Mouse (Mus musculus) intestine, embryonic 15.5 days (tissue): ENCODE data around the gene Kcna6. TPM values are rescaled to one million over a fixed set of nuclear protein-coding genes. Genes with fewer than 3 reads are reported as not detected.
A peak's percentile ranks its signal among the peaks of the same experiment; 100 is the strongest.

Experiments used
- ATAC-seq: fragments of 200-750 bp; cut with Nextera tagmentation; 2 replicates; pipeline ENCODE4 v1.8.0; 2017; ENCODE audit warnings: moderate TSS enrichment, moderate library complexity
- H3K27ac ChIP-seq: fragments of 300-500 bp; sonication (generic); 2 replicates; pipeline ENCODE4 v1.5.1; 2015; ENCODE audit warnings: mild to moderate bottlenecking, inconsistent platforms
- H3K27me3 ChIP-seq: fragments of 300-500 bp; sonication (generic); replicated peaks from 2 replicates; pipeline ENCODE4 v1.6.1; 2015; ENCODE audit warnings: inconsistent platforms
- H3K36me3 ChIP-seq: fragments of 300-500 bp; sonication (generic); 2 replicates; pipeline ENCODE4 v1.6.1; 2015; ENCODE audit warnings: inconsistent platforms
- H3K4me1 ChIP-seq: fragments of 300-500 bp; sonication (generic); replicated peaks from 2 replicates; pipeline ENCODE4 v1.6.1; 2015; ENCODE audit warnings: inconsistent platforms
- H3K4me2 ChIP-seq: fragments of 300-500 bp; sonication (generic); replicated peaks from 2 replicates; pipeline ENCODE4 v1.6.1; 2015; ENCODE audit warnings: mild to moderate bottlenecking, inconsistent platforms
- H3K4me3 ChIP-seq: fragments of 300-500 bp; sonication (generic); replicated peaks from 2 replicates; pipeline ENCODE4 v1.5.1; 2015; ENCODE audit warnings: inconsistent platforms
- H3K9ac ChIP-seq: fragments of 300-500 bp; sonication (generic); 2 replicates; pipeline ENCODE4 v1.6.1; 2015; ENCODE audit warnings: inconsistent platforms
- H3K9me3 ChIP-seq: fragments of 300-500 bp; sonication (generic); 2 replicates; pipeline ENCODE4 v1.6.1; 2016; ENCODE audit warnings: inconsistent platforms
- WGBS: fragments of 180-500 bp; shearing (Covaris S2); methylation state at CpG from one replicate; pipeline ENCODE4 v1.1.7; 2015; 5-methylcytosine and 5-hydroxymethylcytosine counted together
- polyA plus RNA-seq: library from polyadenylated mRNA; unstranded; fragments of >200 nt; fragmentation: Nextera tagmentation; extraction: Ambion mirVana; gene quantifications from 2 replicates; pipeline ENCODE4 v1.2.1, GENCODE M21; 2015

Gene Kcna6
- polyA plus RNA-seq, 1 experiment from 2014 or later, result 2.6 TPM

- no peaks in the 10 kb centered on the region for H3K4me1 ChIP-seq
- H3K9ac ChIP-seq, result no peak overlapping the region
- no peak overlapping the region for H3K27ac ChIP-seq
- no peaks in the 10 kb centered on the region for H3K27me3 ChIP-seq
- H3K36me3 ChIP-seq, result no peaks in the 10 kb centered on the region
- WGBS, result 58% methylated on average over 5 of the region's 5 CpGs
- no peaks in the 10 kb centered on the region for H3K9me3 ChIP-seq
- H3K4me2 ChIP-seq, result no peak overlapping the region
- ATAC-seq, result peak; percentile 47; the same call in 1 of the 2 replicates
- no peak overlapping the region for H3K4me3 ChIP-seq
Observed at GRCm38 (mm10) chr6:126766552-126766951, 26.1 kb upstream of the Kcna6 start.

- Histone ChIP-seq H3K36me3 (no peaks in the 10 kb centered on the region), H3K9me3 (no peaks in the 10 kb centered on the region), H3K9ac (no peak overlapping the region), H3K4me2 (no peak overlapping the region), H3K27me3 (no peaks in the 10 kb centered on the region), H3K27ac (no peak overlapping the region), H3K4me3 (no peak overlapping the region), H3K4me1 (no peaks in the 10 kb centered on the region)
- ATAC-seq, result no peak
- WGBS, result 77% methylated on average over 11 of the region's 11 CpGs
Observed at GRCm38 (mm10) chr6:126764563-126765091, 24.2 kb upstream of the Kcna6 start.

- Histone ChIP-seq H3K9me3 (no peaks in the 10 kb centered on the region), H3K27ac (no peak overlapping the region), H3K4me1 (0 out of 2 replicates have a peak, but pooled peaks cover 2% of the 10 kb centered on the region), H3K4me2 (no peak overlapping the region), H3K36me3 (no peaks in the 10 kb centered on the region), H3K4me3 (no peak overlapping the region), H3K27me3 (no peaks in the 10 kb centered on the region), H3K9ac (no peak overlapping the region)
- ATAC-seq, result no peak
- WGBS, result 79% methylated on average over 4 of the region's 4 CpGs
Observed at GRCm38 (mm10) chr6:126761362-126761761, 20.9 kb upstream of the Kcna6 start.

- ATAC-seq, result no peak
- Histone ChIP-seq H3K4me2 (0 out of 2 replicates have a peak overlapping the region, but pooled peaks have one; percentile 26), H3K4me3 (no peak overlapping the region), H3K27me3 (no peaks in the 10 kb centered on the region; the same call in 1 of the 2 replicates), H3K4me1 (0 out of 2 replicates have a peak, but pooled peaks cover 5% of the 10 kb centered on the region), H3K27ac (no peak overlapping the region), H3K9me3 (no peaks in the 10 kb centered on the region), H3K36me3 (no peaks in the 10 kb centered on the region), H3K9ac (no peak overlapping the region)
- WGBS, result 20% methylated on average over 8 of the region's 8 CpGs
Observed at GRCm38 (mm10) chr6:126755729-126756411, 15.4 kb upstream of the Kcna6 start.

- WGBS, result 46% methylated on average over 12 of the region's 12 CpGs
- H3K36me3 ChIP-seq, result no peaks in the 10 kb centered on the region
- H3K4me3 ChIP-seq, result no peak overlapping the region
- H3K4me2 ChIP-seq, result 0 out of 2 replicates have a peak overlapping the region, but pooled peaks have one; percentile 11
- no peak for ATAC-seq
- 0 out of 2 replicates have a peak, but pooled peaks cover 5% of the 10 kb centered on the region for H3K4me1 ChIP-seq
- no peaks in the 10 kb centered on the region for H3K9me3 ChIP-seq
- no peak overlapping the region for H3K9ac ChIP-seq
- no peak overlapping the region for H3K27ac ChIP-seq
- peaks cover 3% of the 10 kb centered on the region; the same call in 1 of the 2 replicates for H3K27me3 ChIP-seq
Observed at GRCm38 (mm10) chr6:126752520-126752919, 12.0 kb upstream of the Kcna6 start.

- Histone ChIP-seq H3K4me2 (no peak overlapping the region), H3K9ac (no peak overlapping the region), H3K4me1 (no peaks in the 10 kb centered on the region), H3K27me3 (peaks cover 10% of the 10 kb centered on the region), H3K36me3 (no peaks in the 10 kb centered on the region), H3K4me3 (no peak overlapping the region), H3K27ac (no peak overlapping the region), H3K9me3 (no peaks in the 10 kb centered on the region)
- no peak for ATAC-seq
- 41% methylated on average over 1 of the region's 1 CpGs for WGBS
Observed at GRCm38 (mm10) chr6:126745888-126746287, 5.4 kb upstream of the Kcna6 start.

GRCm38 (mm10) chr6:126742610-126743009, 2.1 kb upstream of the Kcna6 start:
- Histone ChIP-seq H3K4me3 (no peak overlapping the region), H3K9ac (no peak overlapping the region), H3K27ac (no peak overlapping the region), H3K4me1 (peaks cover 15% of the 10 kb centered on the region), H3K36me3 (no peaks in the 10 kb centered on the region), H3K9me3 (no peaks in the 10 kb centered on the region), H3K27me3 (peaks cover 36% of the 10 kb centered on the region), H3K4me2 (no peak overlapping the region)
- WGBS, result 51% methylated on average over 3 of the region's 3 CpGs
- ATAC-seq, result no peak

- peaks cover 36% of the 10 kb centered on the region for H3K27me3 ChIP-seq
- H3K27ac ChIP-seq, result no peak overlapping the region
- H3K9me3 ChIP-seq, result no peaks in the 10 kb centered on the region
- H3K36me3 ChIP-seq, result no peaks in the 10 kb centered on the region
- whole genome bisulfite sequencing, result 1% methylated on average over 67 of the region's 67 CpGs
- H3K9ac ChIP-seq, result peak overlapping the region; percentile 42
- peak overlapping the region; percentile 48 for H3K4me3 ChIP-seq
- H3K4me1 ChIP-seq, result peaks cover 15% of the 10 kb centered on the region
- H3K4me2 ChIP-seq, result peak overlapping the region; percentile 94
- ATAC-seq, result peak; percentile 49; the same call in 1 of the 2 replicates
Observed at GRCm38 (mm10) chr6:126739326-126740210, 906 bp downstream of the Kcna6 start.

- Histone ChIP-seq H3K36me3 (no peaks in the 10 kb centered on the region), H3K27ac (no peak overlapping the region), H3K27me3 (peaks cover 32% of the 10 kb centered on the region), H3K4me1 (peaks cover 15% of the 10 kb centered on the region), H3K4me3 (no peak overlapping the region), H3K9me3 (no peaks in the 10 kb centered on the region), H3K4me2 (no peak overlapping the region), H3K9ac (no peak overlapping the region)
- 69% methylated on average over 4 of the region's 4 CpGs for WGBS
- ATAC-seq, result no peak
Observed at GRCm38 (mm10) chr6:126736996-126737395, 3.5 kb downstream of the Kcna6 start.

GRCm38 (mm10) chr6:126735806-126736205, 4.7 kb downstream of the Kcna6 start:
- Histone ChIP-seq H3K27me3 (peaks cover 28% of the 10 kb centered on the region), H3K9me3 (no peaks in the 10 kb centered on the region), H3K4me3 (no peak overlapping the region), H3K4me1 (peaks cover 15% of the 10 kb centered on the region), H3K9ac (no peak overlapping the region), H3K36me3 (no peaks in the 10 kb centered on the region), H3K27ac (no peak overlapping the region), H3K4me2 (no peak overlapping the region)
- 79% methylated on average over 3 of the region's 3 CpGs for WGBS
- no peak for ATAC-seq

GRCm38 (mm10) chr6:126732645-126733044, 7.8 kb downstream of the Kcna6 start:
- Histone ChIP-seq H3K27ac (no peak overlapping the region), H3K4me1 (no peaks in the 10 kb centered on the region), H3K4me3 (no peak overlapping the region), H3K36me3 (no peaks in the 10 kb centered on the region), H3K9me3 (no peaks in the 10 kb centered on the region), H3K9ac (no peak overlapping the region), H3K4me2 (no peak overlapping the region), H3K27me3 (no peaks in the 10 kb centered on the region)
- 82% methylated on average over 6 of the region's 6 CpGs for WGBS
- no peak for ATAC-seq

GRCm38 (mm10) chr6:126728803-126729202, 11.7 kb downstream of the Kcna6 start:
- ATAC-seq, result no peak
- no peaks in the 10 kb centered on the region for H3K27me3 ChIP-seq
- H3K36me3 ChIP-seq, result no peaks in the 10 kb centered on the region
- no peaks in the 10 kb centered on the region for H3K4me1 ChIP-seq
- H3K4me3 ChIP-seq, result no peak overlapping the region
- no peaks in the 10 kb centered on the region for H3K9me3 ChIP-seq
- H3K4me2 ChIP-seq, result no peak overlapping the region
- 83% methylated on average over 8 of the region's 8 CpGs for WGBS
- no peak overlapping the region for H3K27ac ChIP-seq
- no peak overlapping the region for H3K9ac ChIP-seq
